Mouse (Mus musculus): ENCODE results near the gene Slc26a10.

- no peak for TF ChIP-seq POLR2AphosphoS5 (IDR thresholded peaks at IDR 0.05; ENCODE audit: insufficient replicate concordance, low read depth, low read length)
- TF ChIP-seq CTCF (IDR thresholded peaks at IDR 0.05; ENCODE audit: low read depth, low read length): no peak
Observed at GRCm38 (mm10) chr10:127154241-127154640, 26.2 kb downstream of the Slc26a10 start.

Measured in G1E (cell line).